Comparison of ENCODE assay signal across 8 mouse cellular contexts in genomic region chr17:66404883-66405590, GRCm38 (mm10). TPM values are rescaled to one million over a fixed set of nuclear protein-coding genes. Genes with fewer than 3 reads are reported as not detected.
A peak's percentile ranks its signal among the peaks of the same experiment; 100 is the strongest.
DNase-seq lines count a peak whose midpoint lies in the region; ATAC-seq and TF ChIP-seq lines count a peak whose summit lies in the region.

No protein-coding gene starts in this region.

- no peaks in the 10 kb centered on the region for H3K9me3 ChIP-seq in heart, embryonic 13.5 days
- no peaks in the 10 kb centered on the region for H3K9me3 ChIP-seq in midbrain, postnatal 0 days (ENCODE audit: low read length)

- no peaks in the 10 kb centered on the region for H3K27me3 ChIP-seq in heart, embryonic 13.5 days (replicated peaks)
- H3K27me3 ChIP-seq in midbrain, postnatal 0 days (ENCODE audit: insufficient read depth, low read length), result no peaks in the 10 kb centered on the region

- H3K4me3 ChIP-seq in heart, embryonic 13.5 days, result peak overlapping the region; percentile 18; the same call in 1 of the 2 replicates
- no peak overlapping the region for H3K4me3 ChIP-seq in midbrain, postnatal 0 days (ENCODE audit: low read depth, low read length)

- peaks cover 50% of the 10 kb centered on the region for H3K4me1 ChIP-seq in heart, embryonic 13.5 days
- peaks cover 20% of the 10 kb centered on the region for H3K4me1 ChIP-seq in midbrain, postnatal 0 days (ENCODE audit: insufficient read depth, low read length)

- peak overlapping the region; percentile 57 for H3K4me2 ChIP-seq in heart, embryonic 13.5 days
- peak overlapping the region; percentile 20; the same call in 1 of the 2 replicates for H3K4me2 ChIP-seq in midbrain, postnatal 0 days (ENCODE audit: low read depth, low read length, poor library complexity, severe bottlenecking)

- ATAC-seq in heart, embryonic 13.5 days (ENCODE audit: extremely low read depth, insufficient number of reproducible peaks, low FRiP score, low TSS enrichment), result no peak
- ATAC-seq in midbrain, postnatal 0 days (ENCODE audit: low FRiP score), result no peak
- no peak for ATAC-seq in megakaryocyte, adult 5-6 weeks (ENCODE audit: poor library complexity, severe bottlenecking)

- DNase-seq in 3T3-L1 (ENCODE audit: low read depth, low spot score) (peak; percentile 67), ES-CJ7 (ENCODE audit: low read depth, low spot score) (peak; percentile 77)
- peak; percentile 60 to 66 for DNase-seq in cerebellum, postnatal 36 days
- peak; percentile 62 to 74 for DNase-seq in kidney, postnatal 4 days
- DNase-seq in midbrain, postnatal 0 days (ENCODE audit: low spot score), result peak; percentile 61
- DNase-seq in spleen, adult 12 weeks (ENCODE audit: low spot score), result no peak

- peak overlapping the region; percentile 73 for H3K27ac ChIP-seq in heart, embryonic 13.5 days (replicated peaks)
- H3K27ac ChIP-seq in midbrain, postnatal 0 days (ENCODE audit: low read depth, low read length), result no peak overlapping the region

- WGBS in heart, embryonic 13.5 days, result 13% methylated on average over 10 of the region's 10 CpGs
- 16% methylated on average over 10 of the region's 10 CpGs for WGBS in midbrain, postnatal 0 days

- H3K9ac ChIP-seq in heart, embryonic 13.5 days, result peak overlapping the region; percentile 29; the same call in 1 of the 2 replicates
- H3K9ac ChIP-seq in midbrain, postnatal 0 days (replicated peaks; ENCODE audit: low read length, poor library complexity, severe bottlenecking), result no peak overlapping the region

- no peak for TF ChIP-seq CTCF in midbrain, postnatal 0 days (IDR thresholded peaks at IDR 0.05)

- H3K36me3 ChIP-seq in heart, embryonic 13.5 days, result no peaks in the 10 kb centered on the region
- 0 out of 2 replicates have a peak, but pooled peaks cover 3% of the 10 kb centered on the region for H3K36me3 ChIP-seq in midbrain, postnatal 0 days (ENCODE audit: insufficient read depth, low read length)

RNA-seq across cellular contexts. Expression of gene Mtcl1, which starts 44.5 kb away (rescaled TPM):
- polyA plus RNA-seq in heart, embryonic 13.5 days (2015; fragmentation: Nextera tagmentation; extraction: Ambion mirVana), result 1.3 and 1.5 TPM in 2 replicates
- total RNA-seq in midbrain, postnatal 0 days (2014; rRNA removed), result 15.7 and 25.2 TPM in 2 replicates
- 9.5 and 10.8 TPM in 2 replicates for polyA plus RNA-seq in midbrain, postnatal 0 days (2015; fragmentation: Nextera tagmentation; extraction: Ambion mirVana)
- not detected in 2 replicates for total RNA-seq in megakaryocyte, adult 5-6 weeks (2015)
- 0.73 TPM in 1 of 2 replicates, not detected in the other for total RNA-seq in megakaryocyte, adult 5-6 weeks (2017)
